Mouse (Mus musculus): ENCODE measurements around the gene Dhx33. TPM values are rescaled to one million over a fixed set of nuclear protein-coding genes. Genes with fewer than 3 reads are reported as not detected.

The Dhx33 gene
- polyA plus RNA-seq, 1 experiment from 2014 or later: 16.3 TPM

GRCm38 (mm10) chr11:71003611-71004315, 474 bp downstream of the Dhx33 start:
- H3K4me3 ChIP-seq (ENCODE audit: low read length): peak overlapping the region; percentile 96
- peaks cover 9% of the 10 kb centered on the region for H3K4me1 ChIP-seq (replicated peaks; ENCODE audit: control insufficient read depth, insufficient read depth, low read length)
- peaks cover 11% of the 10 kb centered on the region for H3K36me3 ChIP-seq (ENCODE audit: control insufficient read depth, insufficient read depth, low read length)
- peak overlapping the region; percentile 63 for H3K9ac ChIP-seq (ENCODE audit: low read length)
- H3K4me2 ChIP-seq (ENCODE audit: low read depth, low read length): peak overlapping the region; percentile 80
- WGBS: under 1% methylated on average over 49 of the region's 49 CpGs
- peak overlapping the region; percentile 43 for H3K27ac ChIP-seq (ENCODE audit: low read length)
- H3K9me3 ChIP-seq (ENCODE audit: control insufficient read depth, low read length): no peaks in the 10 kb centered on the region
- H3K27me3 ChIP-seq (ENCODE audit: control insufficient read depth, insufficient read depth, low read depth, low read length): no peaks in the 10 kb centered on the region
- ATAC-seq (ENCODE audit: low read depth): peak; percentile 75

DNA sequence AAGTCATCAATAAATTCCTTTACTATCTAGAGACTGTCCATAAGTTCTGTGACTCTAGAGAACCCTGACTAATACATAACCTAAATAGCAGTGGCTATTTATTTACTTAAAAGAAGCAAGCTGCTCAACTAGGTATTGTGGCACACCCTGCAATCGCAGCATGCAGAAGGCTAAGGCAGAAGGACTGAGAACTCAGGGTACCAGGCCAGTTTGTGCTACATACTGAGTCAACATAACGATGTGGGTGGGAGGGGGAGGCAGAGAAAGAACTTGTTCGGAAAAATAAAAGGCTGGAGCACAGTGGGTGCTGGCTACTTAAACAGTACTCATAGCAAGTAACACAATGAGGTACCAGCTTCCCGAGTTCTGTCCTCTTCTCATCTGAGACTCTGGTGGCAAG, 3.1 kb downstream of the Dhx33 start:
- ATAC-seq (ENCODE audit: low read depth): no peak
- H3K4me3 ChIP-seq (ENCODE audit: low read length): no peak overlapping the region
- no peak overlapping the region for H3K27ac ChIP-seq (ENCODE audit: low read length)
- H3K9ac ChIP-seq (ENCODE audit: low read length): no peak overlapping the region
- no peak overlapping the region for H3K4me2 ChIP-seq (ENCODE audit: low read depth, low read length)
- WGBS: 82% methylated on average over 4 of the region's 4 CpGs
- H3K36me3 ChIP-seq (ENCODE audit: control insufficient read depth, insufficient read depth, low read length): peaks cover 15% of the 10 kb centered on the region
- no peaks in the 10 kb centered on the region for H3K27me3 ChIP-seq (ENCODE audit: control insufficient read depth, insufficient read depth, low read depth, low read length)
- no peaks in the 10 kb centered on the region for H3K9me3 ChIP-seq (ENCODE audit: control insufficient read depth, low read length)
- peaks cover 9% of the 10 kb centered on the region for H3K4me1 ChIP-seq (replicated peaks; ENCODE audit: control insufficient read depth, insufficient read depth, low read length)

- peak; percentile 98 for ATAC-seq (ENCODE audit: low read depth)
- whole genome bisulfite sequencing: under 1% methylated on average over 55 of the region's 64 CpGs
- H3K4me1 ChIP-seq (replicated peaks; ENCODE audit: control insufficient read depth, insufficient read depth, low read length): peaks cover 9% of the 10 kb centered on the region
- peaks cover 25% of the 10 kb centered on the region for H3K36me3 ChIP-seq (ENCODE audit: control insufficient read depth, insufficient read depth, low read length)
- H3K9ac ChIP-seq (ENCODE audit: low read length): peak within 1 kb of the TSS; percentile 91
- no peaks in the 10 kb centered on the region for H3K9me3 ChIP-seq (ENCODE audit: control insufficient read depth, low read length)
- peak within 1 kb of the TSS; percentile 13; the same call in 1 of the 2 replicates for H3K27ac ChIP-seq (ENCODE audit: low read length)
- no peaks in the 10 kb centered on the region for H3K27me3 ChIP-seq (ENCODE audit: control insufficient read depth, insufficient read depth, low read depth, low read length)
- H3K4me3 ChIP-seq (ENCODE audit: low read length): peak within 1 kb of the TSS; percentile 93
- peak within 1 kb of the TSS; percentile 80 for H3K4me2 ChIP-seq (ENCODE audit: low read depth, low read length)
Measured at GRCm38 (mm10) chr11:70982557-70983228, 21.5 kb downstream of the Dhx33 start, which contains the start of gene C1qbp. Gene C1qbp (minus strand): TSS chr11:70983026.

GRCm38 (mm10) chr11:70982030-70982429, 22.2 kb downstream of the Dhx33 start:
- Histone ChIP-seq H3K9ac (ENCODE audit: low read length) (peak overlapping the region; percentile 91), H3K36me3 (ENCODE audit: control insufficient read depth, insufficient read depth, low read length) (peaks cover 27% of the 10 kb centered on the region), H3K9me3 (ENCODE audit: control insufficient read depth, low read length) (no peaks in the 10 kb centered on the region), H3K4me1 (replicated peaks; ENCODE audit: control insufficient read depth, insufficient read depth, low read length) (peaks cover 9% of the 10 kb centered on the region), H3K27me3 (ENCODE audit: control insufficient read depth, insufficient read depth, low read depth, low read length) (no peaks in the 10 kb centered on the region), H3K4me2 (ENCODE audit: low read depth, low read length) (peak overlapping the region; percentile 80), H3K4me3 (ENCODE audit: low read length) (peak overlapping the region; percentile 93), H3K27ac (ENCODE audit: low read length) (no peak overlapping the region)
- no peak for ATAC-seq (ENCODE audit: low read depth)
- 4% methylated on average over 12 of the region's 12 CpGs for WGBS

DNA sequence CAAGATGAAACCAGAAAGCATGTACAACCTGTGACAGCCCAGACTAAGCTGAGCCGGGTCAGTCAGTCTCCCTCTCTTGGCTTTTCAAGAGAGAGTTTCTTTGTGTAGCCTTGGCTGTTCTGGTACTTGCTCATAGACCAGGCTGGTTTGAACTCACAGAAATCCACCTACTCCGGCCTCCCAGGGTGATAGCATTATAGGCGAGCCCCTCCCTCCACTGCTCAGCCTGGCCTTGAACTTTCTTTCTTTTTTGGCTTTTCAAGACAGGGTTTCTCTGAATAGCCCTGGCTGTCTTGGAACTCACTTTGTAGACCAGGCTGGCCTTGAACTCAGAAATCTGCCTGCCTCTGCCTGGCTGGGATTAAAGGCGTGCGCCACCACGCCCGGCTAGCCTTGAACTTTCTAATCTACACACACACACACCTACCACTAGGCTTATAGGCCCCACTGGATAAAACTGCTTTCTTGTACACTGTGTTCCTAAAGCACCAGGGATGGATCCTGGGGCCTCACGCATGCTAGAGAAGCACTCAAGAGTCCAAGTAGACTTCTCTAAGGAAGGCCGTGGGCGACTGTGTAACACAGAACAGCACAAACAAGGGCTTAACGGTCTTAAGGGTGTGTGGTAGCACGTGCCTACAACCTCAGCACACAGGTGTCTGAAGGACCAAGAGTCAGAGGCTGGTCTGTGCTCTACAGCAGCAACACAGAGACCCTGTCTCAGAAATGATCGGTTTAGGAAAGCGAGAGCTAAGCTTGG, 23.3 kb downstream of the Dhx33 start:
- no peaks in the 10 kb centered on the region for H3K9me3 ChIP-seq (ENCODE audit: control insufficient read depth, low read length)
- H3K4me2 ChIP-seq (ENCODE audit: low read depth, low read length): no peak overlapping the region
- H3K9ac ChIP-seq (ENCODE audit: low read length): no peak overlapping the region
- H3K4me1 ChIP-seq (replicated peaks; ENCODE audit: control insufficient read depth, insufficient read depth, low read length): peaks cover 9% of the 10 kb centered on the region
- H3K27me3 ChIP-seq (ENCODE audit: control insufficient read depth, insufficient read depth, low read depth, low read length): no peaks in the 10 kb centered on the region
- no peak overlapping the region for H3K4me3 ChIP-seq (ENCODE audit: low read length)
- WGBS: 87% methylated on average over 14 of the region's 14 CpGs
- no peak overlapping the region for H3K27ac ChIP-seq (ENCODE audit: low read length)
- no peak for ATAC-seq (ENCODE audit: low read depth)
- H3K36me3 ChIP-seq (ENCODE audit: control insufficient read depth, insufficient read depth, low read length): peaks cover 21% of the 10 kb centered on the region

DNA sequence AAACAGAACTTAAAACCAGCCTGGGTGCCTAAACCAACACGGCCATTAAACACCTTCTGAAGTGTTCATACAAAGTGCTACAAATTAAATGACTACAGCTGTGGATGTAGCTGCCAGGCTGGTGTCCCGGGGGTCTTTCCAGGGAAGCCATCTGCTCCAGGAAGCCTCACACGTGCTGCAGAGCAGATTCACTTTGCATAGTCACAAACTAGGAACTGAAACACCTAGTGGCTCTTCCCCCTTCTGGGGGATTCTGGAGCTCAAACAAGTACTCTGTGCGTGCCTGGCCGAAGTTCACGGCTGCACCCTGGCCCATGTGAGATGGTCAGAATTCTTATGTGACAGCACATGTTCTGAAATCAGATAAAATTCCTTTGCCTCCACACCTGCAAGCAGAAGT, 24.0 kb downstream of the Dhx33 start:
- Histone ChIP-seq H3K4me2 (ENCODE audit: low read depth, low read length) (no peak overlapping the region), H3K27ac (ENCODE audit: low read length) (no peak overlapping the region), H3K4me1 (replicated peaks; ENCODE audit: control insufficient read depth, insufficient read depth, low read length) (peaks cover 9% of the 10 kb centered on the region), H3K9ac (ENCODE audit: low read length) (no peak overlapping the region), H3K27me3 (ENCODE audit: control insufficient read depth, insufficient read depth, low read depth, low read length) (no peaks in the 10 kb centered on the region), H3K36me3 (ENCODE audit: control insufficient read depth, insufficient read depth, low read length) (peaks cover 21% of the 10 kb centered on the region), H3K4me3 (ENCODE audit: low read length) (no peak overlapping the region), H3K9me3 (ENCODE audit: control insufficient read depth, low read length) (no peaks in the 10 kb centered on the region)
- ATAC-seq (ENCODE audit: low read depth): no peak
- WGBS: 88% methylated on average over 6 of the region's 6 CpGs

DNA sequence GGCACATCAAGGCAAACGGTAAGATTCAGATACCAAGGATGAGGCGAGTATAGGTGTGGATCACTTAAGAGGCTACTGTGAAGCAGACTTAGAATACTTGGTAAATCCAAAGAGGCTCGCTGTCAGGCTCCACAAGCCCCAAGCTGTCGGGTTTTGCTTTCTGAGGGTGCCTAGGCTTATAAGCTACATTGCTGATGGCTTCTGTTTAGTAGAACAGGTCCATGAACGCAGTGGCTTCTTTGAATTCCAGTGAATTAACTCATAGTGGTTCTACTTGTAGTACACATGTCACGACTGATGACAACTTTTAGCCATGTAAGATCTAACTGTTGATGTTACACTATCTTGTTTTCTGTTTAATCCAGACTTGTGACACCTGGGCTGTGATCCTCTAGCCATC, 26.9 kb downstream of the Dhx33 start:
- H3K27me3 ChIP-seq (ENCODE audit: control insufficient read depth, insufficient read depth, low read depth, low read length): no peaks in the 10 kb centered on the region
- no peak for ATAC-seq (ENCODE audit: low read depth)
- 81% methylated on average over 6 of the region's 6 CpGs for WGBS
- H3K27ac ChIP-seq (ENCODE audit: low read length): no peak overlapping the region
- H3K36me3 ChIP-seq (ENCODE audit: control insufficient read depth, insufficient read depth, low read length): peaks cover 24% of the 10 kb centered on the region
- H3K4me1 ChIP-seq (replicated peaks; ENCODE audit: control insufficient read depth, insufficient read depth, low read length): peaks cover 9% of the 10 kb centered on the region
- no peaks in the 10 kb centered on the region for H3K9me3 ChIP-seq (ENCODE audit: control insufficient read depth, low read length)
- H3K4me3 ChIP-seq (ENCODE audit: low read length): no peak overlapping the region
- no peak overlapping the region for H3K9ac ChIP-seq (ENCODE audit: low read length)
- no peak overlapping the region for H3K4me2 ChIP-seq (ENCODE audit: low read depth, low read length)

DNA sequence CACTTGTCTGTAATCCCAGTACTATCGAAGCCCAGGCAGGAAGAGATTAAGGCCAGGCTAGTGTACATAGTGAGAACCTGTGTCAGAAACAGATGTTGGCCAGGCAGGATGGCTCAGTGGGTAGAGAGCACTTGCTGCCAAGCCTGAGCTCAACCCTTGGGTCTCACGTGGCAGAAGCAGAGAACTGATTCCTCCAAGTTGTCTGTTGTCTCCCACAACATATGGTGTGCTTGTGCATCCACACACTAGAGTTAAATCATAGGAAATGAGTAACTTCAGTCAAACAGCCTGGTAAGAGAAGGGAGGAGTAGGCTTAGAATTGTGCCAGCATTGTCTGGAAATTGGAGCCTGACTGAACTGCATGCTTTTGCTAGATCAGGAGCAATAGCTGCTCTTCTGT, 29.0 kb downstream of the Dhx33 start:
- H3K9me3 ChIP-seq (ENCODE audit: control insufficient read depth, low read length): no peaks in the 10 kb centered on the region
- WGBS: 70% methylated on average over 2 of the region's 2 CpGs
- no peak overlapping the region for H3K4me2 ChIP-seq (ENCODE audit: low read depth, low read length)
- no peak overlapping the region for H3K4me3 ChIP-seq (ENCODE audit: low read length)
- ATAC-seq (ENCODE audit: low read depth): no peak
- H3K9ac ChIP-seq (ENCODE audit: low read length): no peak overlapping the region
- peaks cover 24% of the 10 kb centered on the region for H3K36me3 ChIP-seq (ENCODE audit: control insufficient read depth, insufficient read depth, low read length)
- no peaks in the 10 kb centered on the region for H3K27me3 ChIP-seq (ENCODE audit: control insufficient read depth, insufficient read depth, low read depth, low read length)
- H3K4me1 ChIP-seq (replicated peaks; ENCODE audit: control insufficient read depth, insufficient read depth, low read length): peaks cover 3% of the 10 kb centered on the region; the same call in 1 of the 2 replicates
- H3K27ac ChIP-seq (ENCODE audit: low read length): no peak overlapping the region

- Histone ChIP-seq H3K9ac (ENCODE audit: low read length) (no peak overlapping the region), H3K4me3 (ENCODE audit: low read length) (no peak overlapping the region), H3K4me1 (replicated peaks; ENCODE audit: control insufficient read depth, insufficient read depth, low read length) (peaks cover 3% of the 10 kb centered on the region; the same call in 1 of the 2 replicates), H3K27me3 (ENCODE audit: control insufficient read depth, insufficient read depth, low read depth, low read length) (no peaks in the 10 kb centered on the region), H3K27ac (ENCODE audit: low read length) (no peak overlapping the region), H3K9me3 (ENCODE audit: control insufficient read depth, low read length) (no peaks in the 10 kb centered on the region), H3K4me2 (ENCODE audit: low read depth, low read length) (no peak overlapping the region), H3K36me3 (ENCODE audit: control insufficient read depth, insufficient read depth, low read length) (peaks cover 19% of the 10 kb centered on the region)
- no peak for ATAC-seq (ENCODE audit: low read depth)
- 67% methylated on average over 4 of the region's 4 CpGs for WGBS
Measured at GRCm38 (mm10) chr11:70973947-70974346, 30.3 kb downstream of the Dhx33 start.

Measured in lung, embryonic 16.5 days (tissue).